Mouse (Mus musculus): ENCODE results near the gene Fxn.
"Not testable (repeated sequence)": the region's sequence is repeated elsewhere in the genome, so short reads cannot be mapped to it uniquely, and the experiment has no call there.

Gene Fxn

DNA sequence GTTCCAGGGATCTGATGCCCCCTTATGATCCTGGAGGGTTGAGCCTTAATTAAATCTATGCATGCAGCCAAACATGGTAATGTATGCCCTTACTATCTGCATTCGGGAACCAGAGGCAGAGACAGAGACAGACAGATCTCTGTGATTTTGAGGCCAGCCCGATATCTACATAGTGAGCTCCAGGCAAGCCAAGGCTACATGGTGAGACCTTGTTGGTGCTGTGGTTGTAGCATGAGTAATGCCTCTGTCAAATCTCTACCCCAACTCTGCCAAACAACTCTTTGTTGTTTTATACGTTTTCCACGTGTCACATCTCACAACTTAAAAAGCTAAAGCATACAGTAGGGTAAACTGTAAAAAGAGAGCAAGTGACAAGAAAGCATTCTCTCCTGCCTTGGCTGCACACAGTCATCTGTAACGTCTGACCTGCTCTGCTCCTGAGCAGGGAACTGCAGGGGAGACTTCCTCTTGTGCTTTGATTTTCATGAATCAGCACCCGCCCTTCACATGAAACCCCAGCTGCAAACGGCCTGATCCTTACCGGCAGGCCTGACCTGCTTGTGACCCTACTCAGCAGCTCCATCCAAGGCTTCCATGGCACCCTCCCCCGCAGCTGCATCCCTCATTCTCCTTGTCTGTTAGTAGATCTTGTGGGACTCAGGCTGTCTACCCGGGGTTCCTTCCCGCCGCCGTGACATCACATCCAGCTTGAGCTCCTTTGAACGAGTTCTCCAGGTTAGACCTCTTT lies 38.4 kb downstream of the Fxn start:
- DNase-seq (ENCODE audit: low spot score in 2 of 2), result no peak

DNA sequence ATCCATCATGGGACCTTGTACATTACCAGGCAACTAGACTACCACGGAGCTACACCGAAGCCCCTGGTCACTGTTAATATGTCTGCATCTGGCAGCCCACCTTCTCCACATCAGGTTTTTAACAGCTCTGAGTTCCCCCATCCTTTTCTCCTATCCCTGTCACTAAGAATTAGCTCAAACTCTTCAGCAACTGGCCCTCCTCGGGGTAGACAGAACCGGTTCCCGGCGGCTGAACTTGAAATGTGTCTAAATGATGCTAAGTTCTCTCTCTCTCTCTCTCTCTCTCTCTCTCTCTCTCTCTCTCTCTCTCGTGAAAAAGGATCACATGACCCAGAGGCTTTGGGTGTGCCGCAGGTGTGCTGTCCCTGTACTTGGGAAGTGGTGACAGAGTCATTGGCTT lies 39.1 kb downstream of the Fxn start:
- DNase-seq (ENCODE audit: low spot score in 2 of 2), result no peak

DNA sequence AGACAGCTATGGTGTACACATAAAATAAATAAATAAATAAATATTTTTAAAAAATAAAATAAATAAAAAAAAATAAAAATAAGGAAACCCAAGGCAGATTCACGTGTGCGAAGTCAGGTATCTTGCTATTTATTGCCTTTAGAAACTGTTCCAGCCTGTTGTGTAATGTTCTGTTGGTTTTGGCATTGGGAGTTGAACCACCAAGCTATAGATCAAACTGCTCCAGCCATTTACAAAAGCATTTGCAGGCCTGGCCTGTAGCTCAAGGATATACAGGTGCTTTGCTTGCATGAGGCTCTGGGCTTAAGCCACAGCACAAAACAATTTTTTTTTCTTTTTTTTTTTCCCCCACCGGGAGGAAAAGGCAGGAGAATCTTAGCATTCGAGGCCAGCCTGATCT lies 42.4 kb downstream of the Fxn start:
- no peak for DNase-seq (ENCODE audit: low spot score in 2 of 2)

DNA sequence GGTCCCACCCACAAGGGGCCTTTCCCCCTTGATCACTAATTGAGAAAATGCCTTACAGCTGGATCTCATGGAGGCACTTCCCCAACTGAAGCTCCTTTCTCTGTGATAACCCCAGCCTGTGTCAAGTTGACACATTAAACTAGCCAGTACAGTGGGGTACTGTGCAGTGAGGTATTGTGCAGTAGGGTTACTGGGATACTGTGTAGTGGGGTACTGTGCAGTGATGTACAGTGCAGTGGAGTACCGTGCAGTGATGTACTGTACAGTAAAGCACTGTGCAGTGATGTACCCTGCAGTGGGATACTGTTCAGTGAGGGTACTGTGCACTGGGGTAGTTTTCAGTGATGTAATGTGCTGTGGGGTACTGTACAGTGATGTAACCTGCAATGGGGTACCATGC lies 48.0 kb downstream of the Fxn start:
- DNase-seq (ENCODE audit: low spot score in 2 of 2), result not testable (repeated sequence)

- DNase-seq (ENCODE audit: low spot score in 2 of 2), result no peak
Measured at GRCm38 (mm10) chr19:24225305-24225696, 55.1 kb downstream of the Fxn start.

- DNase-seq (ENCODE audit: low spot score in 2 of 2), result peak in 1 of 2 experiments; percentile 30
Measured at GRCm38 (mm10) chr19:24224500-24225304, 55.7 kb downstream of the Fxn start, which contains the start of gene Tjp2. Gene Tjp2 (minus strand): TSS chr19:24225030.

DNA sequence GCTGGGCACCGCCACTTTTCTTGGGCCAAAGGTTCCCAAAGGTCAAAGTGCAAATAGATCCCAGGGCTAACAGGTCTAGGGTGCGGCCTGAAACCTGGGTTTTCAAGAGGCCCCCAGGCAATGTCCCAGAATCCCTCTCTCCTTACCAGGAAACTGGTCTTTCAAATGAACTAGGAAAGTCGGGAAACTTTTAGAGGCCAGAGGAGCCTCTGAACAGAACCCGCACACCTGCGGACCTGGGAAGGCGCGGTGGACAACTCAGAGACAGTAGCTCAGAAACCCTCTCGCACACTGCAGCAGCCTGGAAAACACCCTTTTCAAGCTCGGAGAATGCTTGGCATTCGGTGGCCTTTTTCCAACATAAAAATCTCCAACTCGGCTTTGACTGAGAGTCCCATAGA lies 56.6 kb downstream of the Fxn start:
- DNase-seq (ENCODE audit: low spot score in 2 of 2), result no peak

DNA sequence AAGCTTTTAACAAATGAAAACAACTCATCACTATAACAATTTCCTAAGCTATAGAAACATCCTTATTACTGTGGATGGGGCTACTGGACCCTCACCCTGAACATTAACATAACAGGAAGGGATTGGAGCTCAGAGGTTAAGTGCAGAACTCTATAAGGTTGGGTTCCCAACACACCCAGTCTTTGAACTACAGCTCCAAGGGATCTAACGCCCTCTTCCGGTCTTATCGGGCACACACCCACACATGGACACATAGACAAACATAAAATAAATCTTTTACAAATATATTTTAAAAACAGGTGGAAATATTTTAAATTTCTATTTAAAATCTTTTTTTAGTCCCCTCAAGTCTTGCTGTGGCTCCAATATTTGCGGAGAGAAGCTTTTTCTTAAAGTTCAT lies 59.0 kb downstream of the Fxn start:
- no peak for DNase-seq (ENCODE audit: low spot score in 2 of 2)

- no peak for DNase-seq (ENCODE audit: low spot score in 2 of 2)
Measured at GRCm38 (mm10) chr19:24220795-24221445, 59.5 kb downstream of the Fxn start.

GRCm38 (mm10) chr19:24219011-24219410 lies 61.4 kb downstream of the Fxn start:
- no peak for DNase-seq (ENCODE audit: low spot score in 2 of 2)

DNA sequence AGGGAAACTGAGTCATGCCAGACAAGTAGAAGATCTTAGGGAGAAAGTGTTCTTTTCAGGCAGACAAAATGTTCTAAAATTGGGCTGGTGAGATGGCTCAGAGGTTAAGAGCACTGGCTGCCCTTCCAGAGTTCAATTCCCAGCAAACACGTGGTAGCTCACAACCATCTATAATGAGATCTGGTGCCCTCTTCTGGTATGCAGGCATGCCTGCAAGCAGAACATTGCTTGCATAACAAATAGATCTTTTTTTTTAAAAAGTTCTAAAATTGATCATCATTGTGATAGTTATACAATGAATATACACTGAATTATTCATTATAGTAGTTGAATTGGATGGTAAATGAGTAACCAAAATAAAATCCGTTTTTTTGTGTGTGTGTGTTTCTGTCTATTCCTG lies 62.1 kb downstream of the Fxn start:
- DNase-seq (ENCODE audit: low spot score in 2 of 2), result no peak

GRCm38 (mm10) chr19:24217851-24218250 lies 62.6 kb downstream of the Fxn start:
- no peak for DNase-seq (ENCODE audit: low spot score in 2 of 2)

DNA sequence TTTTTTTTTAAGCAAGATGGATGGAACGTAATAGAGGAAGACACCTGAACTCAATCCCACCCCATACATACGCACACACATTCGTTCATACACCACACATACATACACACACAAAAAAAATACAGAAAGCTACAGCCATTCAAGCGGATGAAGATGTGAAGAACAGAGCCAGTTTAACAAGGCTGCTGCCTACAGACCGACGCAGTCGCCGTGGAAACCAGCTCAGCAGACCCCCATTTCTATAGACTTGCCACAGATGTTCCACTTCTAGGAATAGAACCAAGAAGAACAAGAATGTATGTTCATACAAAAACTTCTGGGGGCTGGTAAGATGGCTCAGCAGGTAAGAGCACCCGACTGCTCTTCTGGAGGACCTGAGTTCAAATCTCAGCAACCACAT lies 63.6 kb downstream of the Fxn start:
- no peak for DNase-seq (ENCODE audit: low spot score in 2 of 2)

GRCm38 (mm10) chr19:24214939-24215338 lies 65.5 kb downstream of the Fxn start:
- no peak for DNase-seq (ENCODE audit: low spot score in 2 of 2)

DNA sequence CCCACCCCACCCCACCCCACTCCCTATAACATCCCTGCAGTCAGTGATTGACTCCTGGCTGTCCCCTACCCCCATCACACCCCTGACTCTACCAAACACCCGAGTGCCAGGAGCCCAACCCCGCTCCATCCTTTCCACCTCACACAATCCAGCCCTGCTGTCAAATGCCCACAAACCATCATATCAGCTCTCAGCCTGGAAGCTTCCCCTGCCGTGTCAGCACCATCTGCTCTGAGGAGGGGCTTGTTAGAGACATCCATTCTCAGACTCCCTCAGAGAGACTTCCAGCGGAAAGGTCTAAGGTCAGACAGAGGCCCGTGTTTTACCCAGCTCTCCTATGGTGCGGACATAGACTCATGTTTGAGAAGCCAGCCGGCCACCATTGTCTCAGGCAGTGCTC lies 67.1 kb downstream of the Fxn start:
- DNase-seq (ENCODE audit: low spot score in 2 of 2), result no peak

GRCm38 (mm10) chr19:24212552-24213249 lies 67.7 kb downstream of the Fxn start:
- no peak for DNase-seq (ENCODE audit: low spot score in 2 of 2)
